Mouse (Mus musculus) liver, adult 10 weeks (tissue): Measurements from ENCODE around the gene Rhox7b. TPM values are rescaled to one million over a fixed set of nuclear protein-coding genes. Genes with fewer than 3 reads are reported as not detected.

Source experiments
- polyA plus RNA-seq: library from polyadenylated mRNA; stranded (reverse); fragments of 350-450 nt; fragmentation: Illumina TruSeq; extraction: RNeasy Lipid Tissue Mini Kit (QIAGEN cat#74804); gene quantifications from one replicate; pipeline ENCODE4 v1.2.3, GENCODE M21; 2014; ENCODE audit warnings: low read depth, low replicate concordance

Rhox7b gene
- polyA plus RNA-seq: not detected

GRCm38 (mm10) chrX:37897132-37897531 is at the start of gene Rhox7b:
Rhox7b (minus strand) TSS chrX:37897232.

GRCm38 (mm10) chrX:37901670-37902069 is 4.6 kb upstream of the Rhox7b start, which contains the start of gene Rhox9:
Rhox9 (minus strand) TSS chrX:37901770.

GRCm38 (mm10) chrX:37878844-37879243 is 18.2 kb downstream of the Rhox7b start, which contains the start of gene Rhox8:
Rhox8 (minus strand) TSS chrX:37878944.

Other genes starting within 250 kb of the Rhox7b start
- not detected for gene Rhox4g, start 245.9 kb downstream of the Rhox7b start, polyA plus RNA-seq
- not detected for gene Rhox3h, start 228.5 kb downstream of the Rhox7b start, polyA plus RNA-seq
- not detected for gene Rhox2h, start 224.0 kb downstream of the Rhox7b start, polyA plus RNA-seq
- not detected for gene Rhox5, start 92.4 kb downstream of the Rhox7b start, polyA plus RNA-seq
- not detected for gene Rhox6, start 70.3 kb downstream of the Rhox7b start, polyA plus RNA-seq
- gene Rhox7a, start 65.5 kb downstream of the Rhox7b start, polyA plus RNA-seq: not detected
- not detected for gene Rhox8, start 18.3 kb downstream of the Rhox7b start, polyA plus RNA-seq
- gene Rhox9, start 4.5 kb upstream of the Rhox7b start, polyA plus RNA-seq: not detected
- not detected for gene Btg1-ps1, start 121.6 kb upstream of the Rhox7b start, polyA plus RNA-seq
- gene Btg1-ps2, start 145.9 kb upstream of the Rhox7b start, polyA plus RNA-seq: not detected
- gene Rhox10, start 169.2 kb upstream of the Rhox7b start, polyA plus RNA-seq: not detected
- gene Rhox11, start 187.9 kb upstream of the Rhox7b start, polyA plus RNA-seq: not detected
- not detected for gene Rhox12, start 213.7 kb upstream of the Rhox7b start, polyA plus RNA-seq
- not detected for gene Rhox13, start 224.0 kb upstream of the Rhox7b start, polyA plus RNA-seq